Mouse (Mus musculus) MN1 (cell line): ENCODE results near the gene Rhox10.
"Not testable (repeated sequence)": the region's sequence is repeated elsewhere in the genome, so short reads cannot be mapped to it uniquely, and the experiment has no call there.

Source experiments
- DNase-seq: peaks from one replicate; pipeline ENCODE4 v3.0.0-alpha.2; 2016; ENCODE audit warnings: low spot score

The Rhox10 gene

DNA sequence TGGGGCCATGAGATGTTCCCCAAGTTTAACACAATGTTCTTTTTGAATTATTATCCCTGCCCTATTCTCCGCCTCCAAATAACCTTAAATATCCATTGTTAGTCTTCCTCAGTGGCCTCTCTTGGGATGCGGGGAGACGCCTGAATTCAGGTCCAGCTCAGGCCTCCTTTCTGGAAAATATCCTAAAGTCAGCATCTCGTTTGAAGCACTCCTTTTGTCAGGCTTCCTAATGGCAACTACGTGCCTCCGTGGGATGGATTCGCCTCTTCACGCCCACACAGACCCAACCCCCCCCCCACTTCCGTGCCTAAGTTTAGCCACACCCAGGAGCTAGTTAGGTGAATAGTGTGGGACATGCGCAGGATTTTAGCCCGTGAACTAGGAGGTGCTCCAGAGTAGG is at the start of gene Rhox10:
Gene Rhox10 (plus strand): TSS at position 301 of the 400 bp plus-strand sequence.
- no peak for DNase-seq

DNA sequence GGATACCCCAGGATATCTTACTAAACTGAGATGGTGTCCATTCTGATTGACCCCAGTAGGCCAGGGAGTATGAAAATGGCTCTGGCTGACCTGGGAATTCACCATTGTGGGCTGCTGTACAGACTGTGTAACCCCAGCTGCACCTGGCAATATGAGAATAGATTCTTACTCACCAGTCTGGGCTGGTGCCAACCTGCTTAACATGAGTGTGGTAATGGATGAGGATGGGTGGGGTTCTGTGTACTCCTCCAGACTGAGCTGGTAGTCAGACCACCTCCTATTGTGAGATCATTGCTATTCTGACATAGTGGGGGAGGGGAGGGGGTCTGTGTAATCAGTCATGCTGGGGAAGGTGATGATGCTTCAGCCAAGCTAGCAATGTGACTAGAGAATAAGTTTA is 47.7 kb upstream of the Rhox10 start, which contains the start of gene Btg1-ps1:
Gene Btg1-ps1 (minus strand): TSS at position 219 of the 400 bp plus-strand sequence.
- DNase-seq: not testable (repeated sequence)

DNA sequence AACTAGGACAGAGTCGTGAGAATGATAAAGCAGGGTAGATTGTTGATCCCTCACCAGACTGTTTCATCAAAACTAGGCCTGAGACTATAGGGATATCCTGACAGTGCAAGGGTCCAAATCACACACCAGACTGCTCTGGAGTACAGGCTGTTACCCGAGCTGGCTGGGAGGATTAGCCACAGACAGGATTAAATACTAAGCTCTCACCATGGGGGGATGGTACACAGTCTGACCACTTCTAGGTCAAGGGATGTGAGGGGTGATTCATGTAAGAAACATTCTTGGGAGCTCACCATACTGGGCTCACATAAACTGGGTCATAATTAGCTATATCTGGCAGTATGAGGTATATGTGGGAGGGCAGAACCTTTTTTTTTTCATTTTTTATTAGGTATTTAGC is 32.4 kb upstream of the Rhox10 start:
- DNase-seq: no peak

DNA sequence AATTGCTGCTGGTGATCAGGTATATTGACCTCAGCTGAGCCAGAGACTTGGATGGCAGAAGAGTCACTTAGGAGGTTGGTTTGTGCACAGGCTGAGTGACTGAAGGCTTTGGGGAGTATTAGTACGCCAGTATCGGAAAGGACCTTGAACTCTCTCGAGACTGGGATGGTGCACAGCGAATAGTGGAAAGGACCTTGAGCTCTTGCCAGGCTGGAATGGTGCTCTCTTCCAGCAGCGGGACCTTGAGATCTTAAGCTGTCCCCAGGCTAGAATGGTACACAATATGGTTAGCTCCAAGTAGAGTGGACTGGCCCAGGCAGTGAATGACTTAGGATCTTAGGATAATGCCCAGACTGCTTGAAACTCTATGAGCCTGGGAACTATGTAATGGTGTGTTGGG is 26.6 kb upstream of the Rhox10 start:
- no peak for DNase-seq

DNA sequence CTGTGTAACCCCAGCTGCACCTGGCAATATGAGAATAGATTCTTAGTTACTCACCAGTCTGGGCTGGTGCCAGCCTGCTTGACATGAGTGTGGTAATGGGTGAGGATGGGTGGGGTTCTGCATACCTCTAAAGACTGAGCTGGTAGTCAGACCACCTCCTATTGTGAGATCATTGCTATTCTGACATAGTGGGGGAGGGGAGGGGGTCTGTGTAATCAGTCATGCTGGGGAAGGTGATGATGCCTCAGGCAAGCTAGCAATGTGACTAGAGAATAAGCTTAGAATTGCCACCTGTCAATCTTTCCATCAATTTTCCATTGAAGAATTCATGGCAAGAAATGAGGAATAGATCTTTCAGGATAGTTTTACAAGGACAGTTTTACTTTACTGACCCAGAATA is 23.3 kb upstream of the Rhox10 start, which contains the start of gene Btg1-ps2:
Gene Btg1-ps2 (minus strand): TSS at position 101 of the 400 bp plus-strand sequence.
- not testable (repeated sequence) for DNase-seq

DNA sequence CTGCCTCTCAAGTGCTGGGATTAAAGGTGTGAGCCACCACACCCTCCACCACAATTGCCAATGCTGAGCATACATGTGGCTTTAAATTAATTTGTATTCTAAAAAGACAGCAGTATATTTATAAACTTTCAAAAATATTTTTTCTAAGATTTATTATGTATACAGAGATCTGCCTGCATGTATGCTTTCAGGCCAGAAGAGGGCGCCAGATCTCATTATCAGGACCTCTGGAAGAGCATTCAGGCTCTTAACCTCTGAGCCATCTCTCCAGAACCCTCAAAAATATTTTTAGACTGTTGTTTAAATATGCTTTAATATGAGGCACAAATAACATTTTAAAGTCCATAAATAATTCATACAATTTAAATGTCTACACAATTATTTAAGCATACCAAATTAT is 4.7 kb upstream of the Rhox10 start:
- no peak for DNase-seq

DNA sequence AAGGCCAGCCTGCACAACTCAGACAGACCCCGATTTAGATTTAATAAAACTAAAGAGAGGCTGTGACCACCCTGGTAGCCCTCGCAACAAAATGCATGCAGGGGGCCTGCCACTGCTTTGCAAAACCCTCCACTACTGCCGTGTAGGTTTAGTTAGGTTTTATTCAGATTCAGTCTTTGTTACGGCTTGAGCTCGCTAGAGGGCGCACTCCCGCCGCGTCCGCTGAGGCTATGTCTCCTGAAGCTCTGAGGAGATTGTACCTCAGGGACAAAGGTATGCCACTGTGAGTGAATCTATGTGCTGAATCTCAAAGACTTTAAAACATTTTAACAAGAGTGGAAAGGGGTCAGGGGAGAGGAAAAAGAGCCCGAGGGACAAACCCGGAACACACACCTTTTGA is 18.0 kb downstream of the Rhox10 start:
- peak; percentile 6 for DNase-seq

DNA sequence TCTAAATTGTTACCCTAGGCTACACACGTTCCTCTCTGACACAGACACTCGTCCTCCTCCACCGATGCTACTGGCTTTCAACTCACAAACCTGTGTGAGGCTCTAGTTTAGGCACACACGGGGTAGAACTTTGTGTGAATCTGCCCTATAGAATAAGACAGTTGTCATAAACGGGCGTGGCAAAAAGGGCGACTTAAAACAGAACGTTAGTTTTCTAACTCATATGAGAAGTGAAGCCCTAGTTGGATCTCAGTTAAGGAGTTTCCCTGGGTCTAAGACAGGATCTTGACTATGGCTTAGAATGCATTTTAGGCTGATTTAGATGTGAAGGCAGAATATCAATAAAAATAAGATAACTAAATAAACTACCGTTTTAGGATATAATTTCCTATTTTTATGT is 18.8 kb downstream of the Rhox10 start, which contains the start of gene Rhox11:
Gene Rhox11 (minus strand): TSS at position 101 of the 400 bp plus-strand sequence.
- no peak for DNase-seq

DNA sequence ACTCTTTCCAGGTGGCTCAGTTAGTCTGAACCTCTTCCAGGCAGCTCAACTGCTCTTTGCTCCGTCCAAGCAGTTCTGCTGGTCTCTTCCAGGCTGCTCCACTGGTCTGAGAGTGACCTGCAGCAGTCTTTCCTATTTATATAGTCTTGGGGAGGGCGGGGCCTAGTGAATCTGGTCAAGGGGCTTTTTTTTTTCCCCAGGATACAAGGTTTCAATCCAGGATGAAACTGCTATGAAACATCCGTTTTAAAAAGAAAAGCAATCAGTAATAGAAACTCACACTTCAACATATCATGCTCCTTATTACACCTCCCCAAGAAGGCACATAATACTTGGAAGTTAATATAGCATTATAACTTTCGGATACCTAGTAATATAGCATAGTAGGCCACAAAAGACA is 44.5 kb downstream of the Rhox10 start, which contains the start of gene Rhox12:
Gene Rhox12 (minus strand): TSS at position 101 of the 400 bp plus-strand sequence.
- no peak for DNase-seq

DNA sequence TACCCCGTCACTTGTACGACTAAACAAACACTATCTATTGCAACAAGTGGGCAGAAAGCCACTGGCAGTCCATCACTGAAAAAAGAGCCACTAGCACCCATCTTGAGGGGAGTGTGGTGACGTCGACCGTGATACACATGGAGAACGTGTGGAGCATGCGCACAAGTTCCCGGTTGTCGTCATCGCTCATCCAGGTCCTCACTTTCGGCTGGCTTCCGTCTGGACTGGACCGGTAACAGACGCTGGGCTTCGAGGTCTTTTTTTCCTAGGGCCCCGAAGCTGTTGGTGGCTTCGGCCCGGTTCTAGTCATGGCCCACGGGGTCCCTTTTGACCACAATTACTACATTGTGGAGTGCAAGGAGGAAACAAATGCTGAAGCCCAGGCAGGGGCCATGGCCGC is 54.7 kb downstream of the Rhox10 start, which contains the start of gene Rhox13:
Gene Rhox13 (plus strand): TSS at position 238 of the 400 bp plus-strand sequence.
- DNase-seq: no peak
